Mouse (Mus musculus) embryonic fibroblast, embryonic 13.5 days (primary cell): ENCODE measurements around the gene Grhl3.

Experiments
- CTCF ChIP-seq: IDR thresholded peaks from 2 replicates; pipeline ENCODE4 v1.5.1; 2011; ENCODE audit warnings: mild to moderate bottlenecking, control low read depth, low read length, moderate library complexity, borderline replicate concordance; ENCODE audit not compliant: insufficient read depth
- POLR2A ChIP-seq: IDR thresholded peaks from 2 replicates; pipeline ENCODE4 v1.6.1; 2011; ENCODE audit warnings: low read depth, mild to moderate bottlenecking, control low read depth, low read length, moderate library complexity

DNA sequence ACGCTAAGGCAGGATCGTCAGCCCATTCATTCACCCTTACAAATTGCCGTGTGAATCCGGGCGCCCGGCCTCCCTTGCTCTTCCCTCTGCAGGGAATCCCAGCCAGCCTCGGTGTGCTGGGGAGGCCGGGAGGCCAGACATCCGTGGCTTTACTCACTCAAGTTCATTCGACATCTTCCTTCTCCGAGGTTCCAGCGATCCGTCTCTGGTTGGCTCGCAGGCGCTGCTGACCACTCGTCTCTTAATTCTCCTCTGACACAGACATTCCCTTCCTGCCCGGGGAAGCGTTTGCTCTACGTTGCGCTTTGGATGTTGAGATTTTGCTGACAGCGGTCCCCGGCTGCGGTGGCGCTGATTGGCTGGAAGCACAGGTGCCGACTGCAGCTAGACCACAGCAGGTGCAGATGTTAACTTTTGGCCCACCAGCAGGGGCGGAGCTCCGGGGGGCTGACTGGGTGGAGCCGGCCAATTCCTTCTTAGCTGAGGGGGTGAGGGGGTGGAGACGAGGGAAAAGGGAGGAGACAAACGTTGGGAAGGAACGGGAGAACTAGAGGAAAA is at the start of gene Grhl3:
- TF ChIP-seq CTCF (no peak), POLR2A (no peak)
